Mouse (Mus musculus) heart, postnatal 4 days (tissue): ENCODE data around the gene Ftl1-ps1. TPM values are rescaled to one million over a fixed set of nuclear protein-coding genes. Genes with fewer than 3 reads are reported as not detected.

Source experiments
- DNase-seq: peaks from one replicate; pipeline ENCODE4 v3.0.0; 2021
- microRNA-seq, 2 experiments: library from miRNA; unstranded; fragments of <30 nt; microRNA quantifications; one replicate each; pipeline ENCODE4 v1.2.0; 2021 to 2022
- total RNA-seq, 2 experiments: library from RNA; stranded (reverse); gene quantifications; 2 replicates each; pipeline ENCODE4 v1.2.3; 2021

Gene Ftl1-ps1
- 100 to 1,000 TPM; 317 to 366 TPM for total RNA-seq

DNA sequence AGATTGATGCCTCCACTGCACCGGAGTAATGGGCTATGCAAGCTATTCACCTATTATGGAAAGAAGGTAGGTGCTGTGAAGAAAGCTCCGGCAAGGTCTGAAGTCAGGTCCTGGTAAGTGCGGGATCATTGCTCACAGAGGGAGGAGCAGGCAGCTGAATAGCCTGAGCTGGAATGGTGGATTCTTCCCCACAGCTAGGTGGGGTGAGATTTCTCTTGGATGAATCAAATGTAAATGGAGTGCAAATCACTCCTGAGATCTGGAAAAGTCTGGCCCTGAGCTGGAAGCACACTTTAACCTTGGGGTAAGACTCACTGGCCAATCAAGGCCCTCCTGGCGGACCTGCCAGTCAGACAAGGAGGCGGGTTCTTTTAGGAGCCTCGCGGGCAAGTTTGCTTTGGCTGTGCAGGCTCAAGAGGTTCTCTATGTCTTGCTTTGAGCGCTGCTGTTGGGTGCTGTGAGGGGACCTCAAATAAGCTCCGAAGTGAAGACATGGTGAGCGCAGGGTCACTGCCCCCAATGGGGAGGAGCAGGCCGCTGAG lies at the start of gene Ftl1-ps1:
Gene Ftl1-ps1 (plus strand): TSS at position 397 of the 542 bp plus-strand sequence.
- DNase-seq, result no peak

DNA sequence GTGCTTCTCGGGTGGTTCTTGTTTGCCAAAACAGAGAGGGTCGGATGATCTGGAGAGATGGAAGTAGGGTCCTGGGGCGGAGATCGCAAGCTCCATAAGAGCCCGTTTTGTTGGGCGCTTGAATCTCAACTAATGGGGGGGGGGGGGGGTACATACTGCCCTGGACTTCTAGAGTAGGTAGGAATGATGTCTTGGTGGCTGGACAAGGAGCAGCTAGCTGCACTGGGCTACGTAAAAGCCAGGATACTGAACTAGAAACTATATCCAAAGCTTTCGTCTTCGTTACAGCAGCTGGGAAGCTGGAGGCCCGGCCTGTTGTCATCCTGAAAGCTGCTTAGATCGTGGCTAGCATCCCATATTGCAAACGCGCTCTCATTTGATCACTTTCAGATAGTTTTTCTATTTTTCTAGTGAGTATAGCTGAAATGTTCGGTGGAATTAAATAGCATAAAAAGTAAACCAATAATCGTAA lies 49.0 kb upstream of the Ftl1-ps1 start:
- DNase-seq, result peak; percentile 14

DNA sequence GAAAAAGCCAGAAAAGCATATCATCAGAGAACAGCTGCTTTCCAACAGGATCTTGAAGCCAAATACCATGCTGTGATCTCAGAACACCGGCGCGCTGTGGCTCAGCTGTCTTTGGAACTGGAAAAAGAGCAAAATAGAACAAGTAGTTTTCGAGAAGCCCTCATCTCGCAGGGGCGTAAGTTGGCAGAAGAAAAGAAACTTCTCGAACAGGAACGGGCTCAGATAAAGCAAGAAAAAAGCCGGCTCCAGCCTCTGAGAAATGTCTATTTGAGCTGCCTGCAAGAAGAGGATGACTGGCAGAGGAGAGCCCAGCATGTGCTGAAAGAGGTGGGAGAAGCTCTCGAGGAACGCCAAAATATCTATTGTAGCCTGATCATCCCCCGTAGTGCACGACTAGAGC lies 43.0 kb upstream of the Ftl1-ps1 start:
- no peak for DNase-seq

DNA sequence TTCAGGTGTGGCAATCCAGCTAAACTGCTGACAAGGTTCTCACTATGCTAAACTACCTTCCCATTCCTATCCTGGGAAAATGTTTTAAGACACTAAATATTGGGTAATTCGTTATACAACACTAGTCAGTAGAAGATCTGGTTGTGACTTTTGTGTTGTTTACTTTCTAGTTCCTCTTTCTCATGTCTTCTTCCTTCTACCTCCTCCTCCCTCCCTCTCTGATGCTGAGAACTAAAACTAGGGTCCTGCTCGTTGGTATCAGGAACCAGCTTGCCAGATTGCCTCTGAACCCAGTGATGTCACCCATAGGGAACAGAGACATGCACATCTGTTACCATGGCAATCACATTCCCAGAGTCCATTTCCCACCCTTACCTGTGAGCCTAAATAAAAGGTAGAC lies 37.3 kb upstream of the Ftl1-ps1 start:
- DNase-seq, result no peak

DNA sequence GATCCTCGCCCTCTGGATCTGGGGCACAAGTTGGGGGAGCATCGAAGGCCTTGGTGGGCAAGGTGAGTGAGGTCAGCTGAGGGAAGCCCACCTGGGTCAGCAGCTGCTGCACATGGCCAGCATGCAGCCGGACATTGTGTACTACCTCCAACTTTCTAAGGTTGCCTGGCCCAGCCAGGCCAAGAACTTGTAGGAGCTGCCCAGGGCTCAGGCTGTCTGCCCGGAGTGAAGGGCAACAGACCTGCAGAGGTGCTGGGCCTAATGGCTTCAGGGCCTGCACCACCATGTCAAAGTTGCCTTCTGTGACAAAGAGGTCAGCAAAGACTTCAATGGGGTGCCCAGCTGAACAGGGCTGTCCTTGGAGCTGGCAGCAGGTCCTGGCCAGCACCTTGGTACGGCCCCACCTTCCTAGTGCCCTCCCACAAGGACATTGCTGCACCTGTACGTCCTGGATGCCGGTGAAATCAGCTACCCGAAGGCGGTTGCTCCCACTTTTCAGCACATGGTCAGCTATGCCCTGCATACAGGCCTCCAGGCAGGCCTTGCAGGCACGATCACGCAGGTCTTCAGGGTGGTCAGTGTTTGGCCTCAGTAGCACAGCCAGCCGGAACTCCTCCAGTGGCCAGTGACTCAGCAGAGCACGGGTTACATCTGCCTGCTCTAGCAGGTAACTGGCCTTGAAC lies 36.2 kb upstream of the Ftl1-ps1 start:
- no peak for DNase-seq

DNA sequence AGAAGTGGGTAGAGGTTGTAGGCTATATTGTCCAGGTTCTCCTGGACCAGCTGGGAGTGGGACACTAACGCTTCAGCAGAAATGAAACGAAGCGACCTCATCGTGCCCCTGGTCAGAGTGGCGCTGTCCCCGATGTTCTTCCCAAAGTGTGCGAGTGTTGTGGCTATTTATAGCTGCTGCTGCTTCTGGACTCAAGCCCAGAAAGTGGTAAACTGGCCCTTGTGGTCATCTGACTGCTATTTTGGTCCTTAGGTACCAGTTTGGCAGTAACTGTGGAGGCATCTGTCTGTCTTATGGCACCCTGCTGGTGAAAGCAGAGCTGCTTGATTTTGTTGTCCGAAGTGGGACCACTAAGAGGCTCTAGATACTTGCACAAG lies 35.6 kb upstream of the Ftl1-ps1 start, which contains the start of gene Lrrc14b:
Gene Lrrc14b (minus strand): TSS at position 147 of the 377 bp plus-strand sequence.
- DNase-seq, result peak; percentile 76

DNA sequence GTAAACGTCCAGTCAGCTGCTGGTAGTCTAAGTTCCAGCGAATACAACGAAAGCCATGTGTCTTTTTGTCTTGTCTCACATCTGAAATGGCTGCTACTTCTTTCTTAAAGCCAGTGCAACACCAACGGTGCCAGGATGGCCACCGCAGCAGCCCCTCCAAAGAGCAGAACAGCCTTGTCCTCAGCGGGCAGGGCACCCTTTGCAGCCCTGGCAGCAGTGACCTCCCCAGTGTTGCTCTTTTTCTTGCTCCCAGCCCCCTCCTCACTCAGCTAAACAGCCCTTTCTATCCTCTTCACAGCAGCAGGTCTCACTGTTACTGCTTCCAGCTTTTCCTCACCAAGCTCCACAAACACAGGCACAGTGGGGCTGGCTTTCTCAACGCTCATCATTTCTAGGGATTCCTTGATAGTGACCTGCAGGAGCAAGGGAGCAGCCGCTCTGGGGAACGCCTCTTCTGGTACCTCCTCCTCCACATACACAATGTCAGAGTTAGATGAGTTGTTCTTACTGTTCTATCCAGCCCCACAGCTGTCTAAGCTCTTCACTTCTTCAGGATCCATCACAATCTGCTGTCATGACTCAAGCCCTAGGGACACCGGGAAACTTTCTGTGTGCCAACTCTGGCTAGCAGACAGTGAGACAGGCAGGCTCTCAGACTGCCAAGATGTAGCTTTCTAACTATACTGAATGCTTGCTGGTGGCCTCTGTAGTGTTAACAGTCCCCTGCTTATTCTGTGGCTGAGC lies 17.8 kb upstream of the Ftl1-ps1 start:
- peak; percentile 21 for DNase-seq

DNA sequence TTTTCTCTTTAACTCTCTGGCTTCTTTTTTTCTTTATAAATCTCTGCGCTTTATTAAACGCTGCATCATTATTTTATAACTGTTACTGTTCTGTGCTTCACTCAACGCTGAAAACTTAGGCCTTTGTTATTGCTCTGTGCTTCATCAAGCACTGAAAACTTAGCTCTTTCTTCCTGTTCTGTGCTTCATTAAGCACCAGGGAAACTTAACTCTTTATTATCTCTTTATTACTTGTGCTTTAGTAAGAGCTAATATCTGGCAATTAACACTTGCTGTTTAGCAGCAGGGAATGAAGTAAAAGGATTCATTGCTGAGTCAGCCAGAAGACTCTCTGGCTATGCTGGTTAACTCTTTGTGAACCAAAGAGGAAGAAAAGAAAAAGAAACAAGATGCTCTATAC lies 17.2 kb upstream of the Ftl1-ps1 start:
- DNase-seq, result no peak

DNA sequence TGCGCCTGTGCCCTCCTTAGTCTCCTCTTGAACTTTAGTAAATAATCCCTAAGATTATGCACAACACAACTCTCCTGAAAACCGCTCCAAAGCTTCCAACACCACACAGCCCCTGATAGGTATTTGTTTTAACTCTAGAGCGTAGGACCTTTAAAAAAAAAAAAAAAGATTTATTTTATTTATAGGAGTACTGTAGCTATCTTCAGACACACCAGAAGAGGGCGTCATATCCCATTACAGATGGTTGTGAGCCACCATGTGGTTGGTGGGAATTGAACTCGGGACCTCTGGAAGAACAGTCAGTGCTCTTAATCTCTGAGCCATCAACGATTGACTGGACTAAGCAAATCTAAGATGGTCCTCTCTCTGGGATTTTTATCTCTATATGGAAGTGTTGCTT lies 9.8 kb upstream of the Ftl1-ps1 start:
- no peak for DNase-seq

DNA sequence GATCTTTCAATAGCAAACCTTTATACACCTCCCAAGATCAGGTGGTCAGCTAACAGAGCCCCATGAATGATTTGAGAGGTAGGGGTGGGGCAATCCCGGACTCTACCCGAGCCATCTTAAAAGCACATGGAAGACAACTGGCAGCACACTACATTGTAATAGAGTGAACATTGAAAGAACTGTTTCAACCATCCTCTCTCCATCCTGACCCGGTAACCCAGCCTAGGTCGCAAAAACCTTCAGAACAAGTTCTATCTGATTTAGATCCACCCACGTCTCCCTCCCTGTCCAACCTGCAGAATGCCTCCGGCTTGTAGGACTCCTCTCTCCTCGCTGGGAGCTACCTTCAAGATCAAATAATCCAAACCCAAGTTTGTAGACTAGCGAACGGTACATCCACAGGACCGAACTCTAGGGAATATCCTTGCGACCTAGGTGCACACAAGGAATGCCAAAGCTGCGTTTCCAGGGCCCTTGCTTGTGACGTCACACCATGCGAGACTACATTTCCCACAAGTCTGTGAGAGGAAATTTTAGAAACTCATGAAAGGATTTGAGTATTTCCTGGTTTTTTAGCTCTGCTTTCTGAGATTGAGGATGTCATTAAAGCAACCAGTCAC lies 9.0 kb upstream of the Ftl1-ps1 start, which contains the start of gene Zfp72:
Gene Zfp72 (minus strand): TSS at position 466 of the 620 bp plus-strand sequence.
- peak; percentile 71 for DNase-seq

DNA sequence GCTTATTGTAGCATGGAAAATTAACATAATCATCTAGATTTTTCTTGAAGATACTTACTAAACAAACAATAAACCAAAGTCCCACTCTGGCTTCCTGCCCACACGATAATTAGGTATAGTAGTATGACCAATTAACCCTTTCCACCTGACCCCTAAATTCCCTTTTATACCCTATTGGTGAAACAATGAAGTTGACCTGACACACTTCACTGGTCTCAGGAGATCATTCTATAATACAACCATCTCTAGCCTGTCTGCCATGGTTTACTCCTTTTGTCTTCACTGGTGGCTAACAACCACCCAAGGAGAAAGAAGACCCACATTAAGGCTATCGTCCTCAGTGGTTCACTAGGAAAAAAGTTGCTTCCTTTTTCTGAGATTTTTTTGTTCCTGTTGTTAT lies 8.3 kb upstream of the Ftl1-ps1 start:
- DNase-seq, result no peak

DNA sequence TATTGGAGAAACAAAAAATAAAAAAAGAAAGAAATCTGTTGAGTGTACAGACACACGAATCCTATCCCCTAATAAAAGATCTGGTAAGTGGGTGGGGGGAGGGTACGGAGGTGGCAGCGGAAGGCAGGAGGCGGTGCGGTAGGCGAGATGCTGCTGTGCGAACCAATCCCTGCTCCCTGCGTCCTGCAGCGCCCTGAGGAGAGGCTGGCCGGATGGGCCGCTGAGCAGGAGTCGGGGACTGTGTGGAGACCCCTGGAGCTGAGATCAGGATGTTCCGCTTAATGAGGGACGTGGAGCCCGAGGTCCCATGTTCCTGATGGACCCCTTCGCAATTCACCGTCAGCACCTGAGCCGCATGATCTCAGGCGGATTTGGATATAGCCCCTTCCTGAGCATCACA lies 40.4 kb downstream of the Ftl1-ps1 start:
- no peak for DNase-seq

Small RNA genes within 50 kb of the gene (microRNA-seq; reads per million reads assigned to microRNA genes)
- 0 reads per million in 2 experiments for gene Mir692-3

Other genes with a start within 250 kb of the Ftl1-ps1 start
- 10 to 100 TPM; 55.6 to 57.1 TPM for gene Exoc3, start 191.0 kb upstream of the Ftl1-ps1 start, total RNA-seq
- 1 to 10 TPM; 1.6 to 1.8 TPM for gene Ahrr, start 107.4 kb upstream of the Ftl1-ps1 start, total RNA-seq
- 10 to 100 TPM; 52.0 to 52.3 TPM for gene Pdcd6, start 82.1 kb upstream of the Ftl1-ps1 start, total RNA-seq
- 1,000 to 10,000 TPM in 1 of 2 experiments, 100 to 1,000 TPM in 1; 966 to 1,001 TPM for gene Sdha, start 49.4 kb upstream of the Ftl1-ps1 start, total RNA-seq
- gene Ccdc127, start 49.4 kb upstream of the Ftl1-ps1 start, total RNA-seq, result 10 to 100 TPM; 42.1 to 42.3 TPM
- 10 to 100 TPM; 19.9 to 22.5 TPM for gene Lrrc14b, start 35.7 kb upstream of the Ftl1-ps1 start, total RNA-seq
- gene Zfp72, start 8.9 kb upstream of the Ftl1-ps1 start, total RNA-seq, result 1 to 10 TPM; 2.0 to 2.5 TPM
- gene Zfp825, start 94.3 kb downstream of the Ftl1-ps1 start, total RNA-seq, result 1 to 10 TPM; 5.7 to 6.7 TPM
- 10 to 100 TPM; 25.3 to 30.8 TPM for gene Erap1, start 239.9 kb downstream of the Ftl1-ps1 start, total RNA-seq